Mouse (Mus musculus): ENCODE data around the gene Hbb-bs.

DNA sequence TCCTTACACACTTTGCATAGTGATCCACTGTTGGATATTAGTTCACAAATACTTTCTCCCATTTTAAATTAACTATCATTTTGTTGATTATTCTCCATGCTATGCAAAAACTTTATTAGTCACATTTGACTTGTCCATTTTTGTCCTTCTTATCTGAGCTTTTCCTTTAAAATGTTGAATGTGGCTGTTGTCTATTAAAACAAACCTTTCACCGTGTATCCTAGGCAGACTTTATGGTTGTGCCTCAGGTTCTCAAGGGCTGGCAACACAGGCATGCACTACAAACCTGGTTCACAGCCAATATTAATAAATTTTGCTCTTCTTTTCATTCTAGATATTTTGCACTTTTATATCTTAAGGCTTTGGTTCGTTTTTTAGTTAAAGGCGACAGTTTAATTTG lies 17.1 kb downstream of the Hbb-bs start:
- no peak for TF ChIP-seq CTCF (IDR thresholded peaks at IDR 0.05; ENCODE audit: low read depth)
- TF ChIP-seq EP300 (IDR thresholded peaks at IDR 0.05; ENCODE audit: low read depth), result no peak

Data from heart, postnatal 0 days (tissue).